Mouse (Mus musculus) erythroid progenitor cell, adult 5-6 weeks (primary cell): ENCODE measurements around the gene Pnliprp1. TPM values are rescaled to one million over a fixed set of nuclear protein-coding genes. Genes with fewer than 3 reads are reported as not detected.

ENCODE experiments used
- ATAC-seq: replicated peaks from 2 replicates; pipeline ENCODE4 v1.8.0; 2016; ENCODE audit warnings: moderate number of reproducible peaks, mild to moderate bottlenecking, moderate TSS enrichment, inconsistent platforms; ENCODE audit not compliant: poor library complexity, low FRiP score, severe bottlenecking
- total RNA-seq, 2 experiments: library from RNA; stranded (forward) in 1 of 2; stranded (reverse) in 1 of 2; fragments of 150-400 nt in 1 of 2; fragments of 186-747, 209-891 nt in 1 of 2; gene quantifications; 2 replicates each; pipeline versions ENCODE4 v1.2.3 to v1.2.4; 2015 to 2017; ENCODE audit warnings: low replicate concordance in 2 of 2

Gene Pnliprp1
- total RNA-seq (2015; ENCODE audit: low replicate concordance) (not detected in 2 replicates), total RNA-seq (2017; ENCODE audit: low replicate concordance) (not detected in 2 replicates)

DNA sequence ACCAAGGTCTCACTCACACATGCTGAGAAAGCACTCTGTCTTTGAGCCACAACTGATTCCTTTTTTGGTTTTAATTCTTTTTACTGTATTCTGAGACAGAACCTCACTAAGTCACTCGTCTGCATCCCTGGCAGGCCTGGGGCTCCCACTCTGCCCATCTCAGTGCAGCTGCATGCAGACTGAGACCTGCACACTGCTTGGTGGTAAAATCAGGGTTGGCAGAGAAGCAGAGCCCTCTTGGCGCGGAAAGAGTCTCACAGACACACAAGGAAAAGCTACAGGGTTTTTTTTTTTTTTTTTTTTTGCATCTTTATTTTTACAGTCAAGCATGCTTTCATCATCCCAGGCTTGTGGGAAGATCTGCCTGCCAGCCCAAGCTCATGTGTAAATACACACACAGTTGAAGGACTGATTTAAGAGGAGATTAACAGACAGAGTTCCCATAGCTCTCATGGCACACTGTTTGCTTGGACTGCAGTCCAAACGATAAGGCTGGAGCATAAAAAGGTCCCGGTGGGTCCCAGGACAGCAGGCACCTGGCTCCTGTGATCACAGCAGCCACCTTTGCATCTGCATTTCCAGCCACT, at the start of gene Pnliprp1:
Gene Pnliprp1 (plus strand): TSS at position 443 of the 587 bp plus-strand sequence.
- no peak for ATAC-seq

- no peak for ATAC-seq
Observed at GRCm38 (mm10) chr19:58688933-58689332, 39.8 kb upstream of the Pnliprp1 start.

DNA sequence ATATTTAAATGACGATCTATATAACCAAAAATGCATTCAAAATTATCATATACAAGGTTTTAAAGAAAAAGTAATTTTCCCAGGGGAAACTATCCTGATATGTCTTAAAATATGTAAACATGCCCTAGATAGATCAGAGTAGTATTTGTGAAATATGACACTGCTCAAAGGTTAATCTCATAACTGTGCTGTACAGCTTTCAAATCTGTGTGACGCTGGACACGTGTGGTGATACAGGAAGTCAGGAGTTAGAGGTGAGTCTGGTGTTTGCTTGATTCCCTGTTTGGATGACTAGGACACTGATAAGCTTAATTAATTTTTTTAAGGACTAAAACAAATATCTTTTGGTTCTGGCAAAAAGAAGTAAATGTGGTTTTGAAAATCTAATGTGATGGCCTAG, 33.4 kb upstream of the Pnliprp1 start:
- ATAC-seq, result no peak

DNA sequence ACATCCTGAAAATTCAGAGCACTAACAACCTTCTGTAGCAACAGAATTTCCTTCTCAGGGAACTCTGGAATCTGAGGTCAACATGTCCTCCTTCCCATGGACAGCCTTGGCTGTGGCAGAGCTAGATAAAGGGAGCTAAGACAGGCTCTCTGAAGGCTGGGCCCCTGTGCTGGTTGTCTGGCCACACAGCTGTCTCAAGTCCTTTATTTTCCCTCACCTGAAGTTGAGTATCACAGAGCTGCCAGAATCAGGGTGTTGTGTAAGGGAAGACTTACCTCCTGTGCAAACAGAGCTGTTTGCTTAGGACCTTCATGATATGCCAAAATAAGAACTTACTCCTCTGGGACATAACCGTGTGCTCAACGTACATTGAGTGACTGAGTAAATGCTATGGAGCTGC, 32.5 kb upstream of the Pnliprp1 start:
- no peak for ATAC-seq

- ATAC-seq, result no peak
Observed at GRCm38 (mm10) chr19:58704556-58704955, 24.1 kb upstream of the Pnliprp1 start.

- ATAC-seq, result no peak
Observed at GRCm38 (mm10) chr19:58708611-58709010, 20.1 kb upstream of the Pnliprp1 start.

DNA sequence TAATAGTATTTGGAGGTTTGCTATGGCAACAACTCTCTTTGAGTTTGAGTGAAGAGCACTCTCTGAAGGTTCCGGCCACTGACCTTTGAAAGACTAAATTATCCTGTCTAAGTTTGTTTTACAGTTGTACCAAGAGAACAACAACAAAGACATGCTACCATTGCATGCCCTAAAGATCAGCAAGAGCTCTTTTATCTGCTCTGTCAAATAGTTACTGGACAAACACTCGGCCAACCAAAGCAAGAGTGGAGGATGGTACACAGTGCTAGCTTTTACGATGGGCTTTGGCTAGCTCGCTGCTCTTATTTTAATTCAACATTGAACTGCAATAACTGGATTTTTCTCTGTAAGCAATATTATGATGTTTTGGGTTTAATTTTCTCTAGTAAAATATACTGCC, 10.8 kb upstream of the Pnliprp1 start:
- ATAC-seq, result no peak

- no peak for ATAC-seq
Observed at GRCm38 (mm10) chr19:58720439-58720838, 8.2 kb upstream of the Pnliprp1 start.

DNA sequence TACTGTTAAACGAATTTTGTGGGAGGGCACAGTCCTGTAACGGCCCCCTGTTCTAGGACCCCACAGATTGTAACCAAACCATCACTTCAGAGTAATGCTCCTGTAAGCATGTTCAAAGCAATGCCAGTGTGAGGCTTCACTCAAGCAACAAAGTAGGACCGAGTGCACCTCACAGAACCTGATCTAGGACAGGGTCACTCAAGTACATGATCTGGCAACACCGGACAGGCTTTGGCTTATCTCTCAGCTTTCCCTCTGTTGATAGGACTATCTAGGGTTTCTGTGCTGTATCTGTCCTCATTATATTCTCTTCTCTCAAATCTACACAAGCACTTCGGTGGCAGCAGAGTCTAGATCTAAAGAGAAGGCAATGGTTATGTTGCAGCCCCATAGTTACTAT, 2.1 kb upstream of the Pnliprp1 start:
- no peak for ATAC-seq

- ATAC-seq, result no peak
Observed at GRCm38 (mm10) chr19:58727756-58728155, 931 bp upstream of the Pnliprp1 start.

DNA sequence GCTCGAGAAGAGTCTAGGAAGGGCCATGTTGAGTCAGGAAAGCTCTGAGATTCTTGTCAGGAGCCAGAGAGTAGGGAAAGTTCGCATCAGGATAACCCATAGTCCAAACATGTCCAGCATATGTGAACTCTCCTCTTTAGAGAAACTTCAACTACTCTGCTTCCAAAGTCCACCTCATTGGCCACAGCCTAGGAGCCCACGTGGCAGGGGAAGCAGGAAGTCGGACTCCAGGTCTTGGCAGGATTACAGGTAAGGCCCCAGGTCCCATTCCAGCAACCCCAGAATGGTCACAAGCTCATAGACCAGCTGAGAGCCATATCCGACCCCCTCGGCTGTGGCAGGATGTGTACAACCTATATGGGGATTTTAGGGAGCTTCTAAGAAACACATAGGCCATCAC, 4.5 kb downstream of the Pnliprp1 start:
- no peak for ATAC-seq

- no peak for ATAC-seq
Observed at GRCm38 (mm10) chr19:58738111-58738510, 9.4 kb downstream of the Pnliprp1 start.

GRCm38 (mm10) chr19:58741036-58741435, 12.3 kb downstream of the Pnliprp1 start:
- no peak for ATAC-seq

- ATAC-seq, result no peak
Observed at GRCm38 (mm10) chr19:58742711-58743110, 14.0 kb downstream of the Pnliprp1 start.

- ATAC-seq, result no peak
Observed at GRCm38 (mm10) chr19:58743736-58744135, 15.0 kb downstream of the Pnliprp1 start.

DNA sequence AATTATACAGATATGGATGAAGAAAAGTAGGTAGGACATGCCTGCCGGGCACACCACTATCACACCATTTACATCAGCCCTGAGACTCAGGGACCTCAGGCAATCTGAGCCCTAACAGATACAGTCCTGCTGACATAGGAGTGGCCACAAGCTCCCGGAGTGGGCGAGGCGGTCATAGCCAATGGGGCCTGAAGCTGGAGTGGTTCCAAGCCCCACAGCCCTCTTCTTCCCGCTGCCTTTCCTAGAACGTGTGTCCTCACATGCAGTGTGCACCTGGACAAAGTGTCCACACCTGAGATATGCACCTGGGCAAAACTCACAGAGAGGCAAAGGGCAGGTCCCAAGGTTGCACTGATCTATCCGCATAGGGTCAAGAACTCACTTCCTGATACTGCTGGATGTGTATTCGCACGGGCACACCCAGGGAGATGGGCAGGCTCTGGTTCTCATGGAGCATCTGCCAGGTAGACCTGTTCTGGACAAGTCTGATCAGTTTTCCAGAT, 18.9 kb downstream of the Pnliprp1 start:
- no peak for ATAC-seq

DNA sequence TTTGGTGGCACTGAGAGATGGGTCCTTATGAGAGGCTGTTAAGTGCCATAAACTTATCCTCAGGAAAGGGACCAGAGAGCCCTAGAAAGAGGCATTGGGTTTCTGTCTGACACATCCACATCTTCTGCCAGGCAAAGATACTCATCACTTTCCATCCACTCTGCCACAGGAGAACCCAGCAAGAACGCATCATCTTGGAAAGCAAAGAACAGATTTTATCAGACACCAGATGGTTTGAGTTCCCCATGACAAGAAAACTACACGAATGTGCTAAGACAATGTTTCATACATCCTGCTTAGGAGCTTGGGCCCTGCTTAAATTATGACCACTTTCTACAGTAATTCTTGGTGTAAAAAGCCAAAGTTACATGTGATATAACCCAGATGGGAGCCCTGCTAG, 22.1 kb downstream of the Pnliprp1 start:
- ATAC-seq, result no peak

GRCm38 (mm10) chr19:58751504-58751903, 22.8 kb downstream of the Pnliprp1 start:
- ATAC-seq, result no peak

DNA sequence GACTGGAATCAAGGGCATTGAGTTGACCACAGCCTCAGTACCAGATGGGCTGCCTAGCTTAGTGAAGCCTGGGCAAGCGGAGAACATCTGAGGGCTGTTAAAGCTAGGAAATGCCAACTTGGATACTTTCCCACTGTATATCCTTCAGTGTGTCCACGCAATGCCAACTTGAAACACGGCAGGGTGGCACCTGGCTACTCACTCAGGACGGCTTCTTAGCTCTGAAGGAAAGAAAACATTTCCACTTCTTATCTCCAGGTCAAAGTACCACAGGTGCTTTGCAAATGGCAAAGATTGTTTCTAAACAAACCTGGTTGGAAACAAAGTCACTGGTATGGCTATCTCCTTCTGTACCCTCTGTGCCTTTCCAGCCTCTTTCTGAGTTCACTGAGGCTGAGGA, 30.2 kb downstream of the Pnliprp1 start:
- no peak for ATAC-seq

DNA sequence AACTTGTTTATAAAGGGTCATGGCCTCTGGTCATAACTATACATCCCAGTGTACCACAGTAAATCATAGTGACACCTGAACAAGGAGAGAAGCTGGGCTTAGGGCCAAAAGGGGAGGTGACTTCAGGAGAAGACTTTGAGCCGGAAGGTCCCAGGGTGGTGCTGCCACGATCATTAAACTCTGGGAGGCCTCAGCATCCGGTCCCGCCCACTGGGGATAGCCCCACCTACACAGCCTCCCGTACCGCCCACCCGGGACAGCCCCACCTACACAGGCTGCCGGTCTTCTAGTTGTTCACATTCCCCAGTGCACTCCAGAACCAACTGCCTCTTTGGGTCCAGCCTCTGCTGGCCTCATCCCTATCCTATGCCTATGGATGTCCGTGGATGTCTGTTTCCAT, 30.7 kb downstream of the Pnliprp1 start, which contains the start of gene Pnliprp2:
Gene Pnliprp2 (plus strand): TSS at position 297 of the 400 bp plus-strand sequence.
- ATAC-seq, result no peak

GRCm38 (mm10) chr19:58762316-58762715, 33.6 kb downstream of the Pnliprp1 start:
- ATAC-seq, result no peak
